ENCODE assay signal across 18 mouse cellular contexts in genomic region chr10:80911891-80912290, GRCm38 (mm10). TPM values are rescaled to one million over a fixed set of nuclear protein-coding genes. Genes with fewer than 3 reads are reported as not detected.
"Had no signal": no experiment of that assay in that cellular context is flagged by ENCODE, and none has a peak within 500 bp of the region (broad histone marks: within the 10 kb centered on the region; RNA-seq: fewer than 3 reads in every experiment).

No protein-coding gene starts in this region.

- H3K4me3 ChIP-seq: lung, embryonic 15.5 days; megakaryocyte, embryonic 14.5 days; neural tube, embryonic 12.5 days had no signal

- ATAC-seq: liver, postnatal 0 days; lung, postnatal 0 days; midbrain, embryonic 16.5 days had no signal

- H3K9ac ChIP-seq: liver, postnatal 0 days; lung, embryonic 15.5 days; neural tube, embryonic 12.5 days had no signal

- H3K27ac ChIP-seq: lung, embryonic 15.5 days; macrophage; neural tube, embryonic 12.5 days had no signal

- DNase-seq: liver, postnatal 0 days; lung, adult 2 months; lung, postnatal 14 days; lung, postnatal 36 days; midbrain, embryonic 14.5 days; right cerebral cortex, postnatal 14 days; spleen, adult 18-20 months; thymus, adult 18-20 months; thymus, postnatal 14 days; thymus, postnatal 36 days had no signal

- H3K4me2 ChIP-seq: lung, embryonic 15.5 days; midbrain, embryonic 11.5 days; neural tube, embryonic 12.5 days had no signal

- H3K9me3 ChIP-seq: lung, embryonic 15.5 days; megakaryocyte, embryonic 14.5 days; neural tube, embryonic 12.5 days had no signal

- H3K27me3 ChIP-seq: lung, embryonic 15.5 days; megakaryocyte, embryonic 14.5 days; neural tube, embryonic 12.5 days had no signal

RNA-seq across cellular contexts. Expression of gene Tmprss9, which starts 40.2 kb away (rescaled TPM):
- polyA plus RNA-seq: lung, embryonic 15.5 days; lung, postnatal 0 days; macrophage; midbrain, embryonic 11.5 days; midbrain, embryonic 14.5 days; stomach, embryonic 16.5 days had no signal
